Mouse (Mus musculus) 416B (cell line): ENCODE data around the gene F2r.

ENCODE experiments used
- DNase-seq: peaks from one replicate; pipeline ENCODE4 v3.0.0; 2011; ENCODE audit warnings: low read depth

F2r gene

DNA sequence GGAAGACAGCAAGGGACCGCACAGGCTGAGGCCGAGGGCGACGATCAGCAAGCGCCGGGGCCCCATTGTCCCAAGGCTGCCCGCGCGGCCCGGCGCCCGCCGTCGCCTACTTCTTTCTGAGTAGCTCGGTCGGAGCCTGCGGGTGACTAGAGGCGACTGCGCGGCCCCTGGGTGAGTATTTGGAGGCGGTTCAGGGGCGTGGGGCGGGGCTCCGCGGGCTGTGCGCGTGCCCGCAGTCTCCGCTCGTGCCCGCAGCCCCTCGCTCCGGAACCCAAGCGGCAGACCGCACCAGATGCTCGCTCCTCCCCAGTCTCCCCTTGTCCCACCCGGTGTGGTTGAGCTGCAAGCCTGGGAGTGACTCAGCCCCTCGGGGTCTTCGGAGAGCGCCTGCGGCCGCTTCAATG lies at the start of gene F2r:
Gene F2r, minus strand, starts transcription at position 179 of the 404 bp plus-strand sequence.
- DNase-seq = peak; percentile 96

DNA sequence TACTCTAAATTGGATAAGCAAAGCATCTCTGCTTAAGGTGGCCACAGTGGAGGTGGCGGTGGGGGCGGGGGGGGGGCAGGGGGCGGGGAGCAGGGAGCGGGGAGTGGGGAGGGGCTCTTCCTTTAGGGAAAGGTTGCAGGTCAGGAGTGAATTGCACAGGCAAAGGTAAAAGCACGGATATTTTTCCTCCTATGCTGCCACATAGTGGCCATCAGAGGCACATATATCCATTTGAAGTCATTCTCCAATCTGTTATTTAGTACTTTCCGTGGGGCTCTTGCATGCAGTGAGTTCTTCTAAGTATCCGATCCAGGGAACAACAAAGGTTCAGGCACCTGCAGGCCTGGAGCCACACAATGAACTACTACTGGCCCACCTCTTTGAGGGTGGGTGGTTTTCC lies 49.0 kb upstream of the F2r start:
- DNase-seq = peak; percentile 41

DNA sequence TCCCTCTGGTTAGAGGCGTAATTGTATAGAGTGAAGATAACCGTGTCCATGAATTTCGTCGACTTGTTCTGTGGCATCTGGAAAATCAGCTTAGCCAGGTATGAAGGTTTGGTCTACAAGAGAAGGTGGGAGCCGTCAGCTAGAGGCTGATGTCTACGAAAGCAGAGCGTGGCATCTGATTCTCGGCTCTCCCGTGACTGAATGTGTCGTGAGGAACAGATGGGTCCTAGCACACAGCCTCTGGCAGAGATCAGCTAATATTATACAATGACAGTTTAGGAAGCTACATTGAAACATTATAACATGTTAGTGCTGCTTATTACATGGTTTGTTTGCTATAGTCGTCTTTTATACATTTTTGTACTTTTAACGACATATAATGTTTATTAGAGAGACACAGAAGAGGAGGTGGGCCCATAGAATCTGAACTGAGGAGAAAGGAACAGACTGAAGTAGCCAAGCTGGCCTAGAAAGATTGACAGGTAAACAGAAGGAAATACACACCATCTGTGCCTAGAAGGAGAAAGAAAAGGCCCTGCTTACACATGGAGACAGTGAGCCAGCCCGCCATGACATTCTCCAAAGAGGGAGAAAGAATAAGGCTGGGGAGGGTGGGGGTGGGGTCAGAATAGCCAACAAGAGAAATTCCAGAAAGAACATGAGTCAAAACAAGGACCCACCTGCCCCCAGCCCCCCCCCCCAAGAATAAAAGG lies 47.5 kb upstream of the F2r start:
- DNase-seq = no peak

DNA sequence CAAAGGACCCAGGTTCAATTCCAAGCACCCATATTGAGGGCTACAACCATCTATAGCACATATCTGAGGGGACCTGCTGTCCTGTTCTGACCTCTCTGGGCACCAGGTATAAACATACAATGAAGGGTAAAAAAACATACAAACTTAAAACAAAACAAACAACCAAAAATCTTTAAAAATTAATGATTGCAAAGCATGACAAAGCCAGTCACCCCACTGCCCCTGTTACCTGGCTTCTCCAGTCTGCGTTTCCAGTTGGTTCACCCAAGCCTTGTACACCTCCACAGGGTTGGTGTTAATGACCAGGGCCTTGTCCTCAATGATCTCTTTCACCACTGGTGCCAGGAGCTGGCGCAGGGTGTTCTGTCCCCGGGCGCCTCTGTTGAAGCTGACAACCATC lies 45.5 kb upstream of the F2r start:
- no peak for DNase-seq

DNA sequence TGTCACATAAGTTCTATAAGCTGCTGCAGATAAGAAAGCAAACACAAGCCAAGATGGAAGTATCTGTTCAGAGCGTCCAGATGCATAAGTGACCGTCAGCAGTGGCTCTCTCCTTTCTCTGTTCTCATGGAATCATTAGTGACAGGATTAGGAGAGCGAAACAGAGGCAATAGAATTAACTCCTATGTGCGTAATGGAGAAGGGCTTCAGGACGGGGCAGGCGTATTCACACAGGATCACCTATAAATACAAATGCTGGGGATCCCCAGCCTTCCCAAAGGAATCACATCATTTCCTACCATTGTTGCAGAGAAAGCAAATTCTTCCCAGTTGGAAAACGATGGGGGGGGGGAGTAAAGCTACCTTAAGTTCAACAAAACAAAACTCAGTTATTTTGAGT lies 41.1 kb upstream of the F2r start:
- no peak for DNase-seq

DNA sequence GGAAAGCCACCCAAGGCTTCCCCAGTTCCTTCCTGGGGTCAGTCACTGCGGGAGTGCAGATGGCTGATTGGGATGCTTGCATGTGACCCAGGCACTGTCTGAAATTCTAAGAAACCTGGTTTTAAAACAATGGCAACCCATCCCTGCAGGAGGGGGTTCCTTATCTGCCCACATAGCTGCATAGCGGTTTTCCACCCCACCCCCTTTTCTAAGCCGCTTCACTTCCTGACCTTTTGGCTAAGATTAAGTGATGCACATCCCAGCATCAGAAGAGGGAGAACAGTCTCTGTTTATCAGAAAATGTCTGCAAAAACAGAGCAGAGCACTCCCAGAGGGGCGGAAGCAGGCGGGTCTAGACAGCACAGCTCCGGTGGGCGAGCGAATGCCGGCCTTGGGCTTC lies 38.9 kb upstream of the F2r start:
- peak; percentile 99 for DNase-seq

DNA sequence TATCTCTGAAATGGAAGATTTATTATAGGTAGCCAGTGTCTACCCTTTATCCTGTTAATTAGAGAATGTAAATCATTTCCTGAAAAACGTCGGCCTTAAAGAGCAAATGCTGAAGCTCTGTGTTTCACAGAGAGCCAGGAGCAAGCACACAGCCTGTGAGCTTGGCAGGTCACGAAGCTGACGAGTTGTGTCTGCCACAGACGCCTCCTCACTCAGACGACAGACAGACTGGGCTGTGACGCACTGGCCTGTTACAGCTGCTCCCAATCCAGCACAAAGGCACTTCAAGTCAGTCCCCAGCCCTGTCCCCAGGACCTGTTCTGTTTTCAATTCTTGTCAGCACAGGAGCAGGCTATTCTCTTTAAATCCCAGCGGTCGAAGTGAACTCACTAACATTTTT lies 37.0 kb upstream of the F2r start:
- DNase-seq = no peak

DNA sequence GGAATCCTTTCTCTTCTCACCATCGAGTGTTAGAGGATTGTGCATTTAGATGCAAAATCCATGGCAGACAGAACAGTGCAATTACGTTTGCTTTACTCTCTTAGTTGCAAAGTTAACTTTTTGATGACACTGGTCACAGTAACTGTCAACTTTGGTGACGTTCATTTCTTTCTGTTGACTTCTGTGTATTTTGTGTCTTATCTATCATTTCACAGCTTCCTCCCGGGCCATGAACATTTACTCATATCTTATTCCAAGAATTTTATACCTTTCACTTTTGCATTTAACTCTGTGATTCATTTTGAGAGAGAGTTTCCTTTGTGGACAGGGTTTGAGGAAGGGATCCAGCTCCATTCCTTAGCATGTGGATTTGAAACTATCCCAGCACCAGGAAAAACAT lies 35.4 kb upstream of the F2r start:
- DNase-seq = peak; percentile 60

DNA sequence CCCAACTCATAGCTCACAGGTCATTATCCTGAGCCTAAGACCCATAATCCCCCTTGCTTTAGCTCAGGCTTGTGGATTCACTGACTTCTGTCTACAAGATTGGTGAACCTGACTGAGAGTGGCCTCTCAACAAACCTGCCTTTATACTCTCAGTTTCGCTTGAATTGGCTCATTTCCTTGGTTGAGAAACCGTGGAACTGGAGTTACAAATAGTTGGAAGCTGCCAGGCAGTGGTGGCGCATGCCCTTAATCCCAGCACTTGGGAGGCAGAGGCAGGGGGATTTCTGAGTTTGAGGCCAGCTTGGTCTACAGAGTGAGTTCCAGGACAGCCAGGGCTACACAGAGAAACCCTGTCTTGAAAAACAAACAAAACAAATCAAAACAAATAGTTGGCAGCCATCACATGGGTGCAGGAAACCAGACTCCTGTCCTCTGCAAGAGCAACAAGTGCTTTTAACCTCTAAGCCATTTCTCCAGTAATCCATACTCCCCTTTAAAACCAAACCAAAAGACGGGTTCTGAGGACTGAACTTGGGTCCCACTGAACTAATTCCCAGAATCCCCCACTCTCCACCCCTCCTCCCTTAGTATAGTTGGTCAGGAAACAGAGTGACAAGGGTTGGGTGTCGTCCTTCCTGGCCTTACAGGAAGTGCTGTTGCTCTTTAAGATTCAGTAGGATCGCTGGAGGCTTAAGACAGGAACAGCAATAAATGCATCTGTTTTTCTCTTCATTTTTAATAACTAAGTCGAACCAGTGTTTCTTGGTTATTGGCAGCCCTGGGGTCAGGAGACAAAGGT lies 33.8 kb upstream of the F2r start:
- DNase-seq = no peak

DNA sequence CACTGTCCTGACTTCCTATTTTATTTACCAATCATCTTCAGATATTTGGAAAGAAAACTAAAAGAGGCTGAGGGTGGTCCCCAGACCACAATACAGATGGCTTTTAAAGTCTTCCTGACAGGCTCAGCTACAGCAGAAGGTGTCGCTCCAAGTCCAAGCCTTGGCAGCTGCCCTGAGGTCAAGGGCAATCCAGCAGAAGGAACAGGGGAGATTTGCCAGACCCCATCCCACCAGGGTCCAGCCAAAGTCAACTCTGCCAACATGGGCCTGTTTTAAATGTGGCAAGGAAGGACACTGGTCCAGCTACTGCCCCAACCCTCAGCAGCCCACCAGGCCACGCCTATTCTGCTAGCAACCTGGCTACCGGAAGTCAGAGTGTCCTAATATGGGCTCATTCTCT lies 31.7 kb upstream of the F2r start:
- no peak for DNase-seq

DNA sequence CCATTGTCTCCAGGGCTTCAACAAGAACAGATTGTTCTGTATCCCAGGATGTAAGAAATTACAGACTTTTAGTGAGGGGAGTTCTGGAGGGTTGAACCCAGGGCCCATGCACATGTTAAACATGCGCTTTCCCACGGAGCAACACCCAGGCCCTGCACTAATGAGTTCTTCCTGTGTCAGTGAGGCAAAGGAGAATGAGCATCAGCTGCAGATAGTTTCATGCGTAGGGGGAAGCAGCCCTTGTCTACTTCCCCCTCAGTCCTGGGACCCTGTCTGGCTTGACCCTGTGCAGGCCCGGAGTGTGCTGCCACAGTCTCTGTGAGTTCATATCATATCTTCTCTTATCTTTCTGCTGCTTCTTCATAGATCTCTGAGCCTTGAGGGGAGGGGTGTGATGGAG lies 29.0 kb upstream of the F2r start:
- DNase-seq = no peak

DNA sequence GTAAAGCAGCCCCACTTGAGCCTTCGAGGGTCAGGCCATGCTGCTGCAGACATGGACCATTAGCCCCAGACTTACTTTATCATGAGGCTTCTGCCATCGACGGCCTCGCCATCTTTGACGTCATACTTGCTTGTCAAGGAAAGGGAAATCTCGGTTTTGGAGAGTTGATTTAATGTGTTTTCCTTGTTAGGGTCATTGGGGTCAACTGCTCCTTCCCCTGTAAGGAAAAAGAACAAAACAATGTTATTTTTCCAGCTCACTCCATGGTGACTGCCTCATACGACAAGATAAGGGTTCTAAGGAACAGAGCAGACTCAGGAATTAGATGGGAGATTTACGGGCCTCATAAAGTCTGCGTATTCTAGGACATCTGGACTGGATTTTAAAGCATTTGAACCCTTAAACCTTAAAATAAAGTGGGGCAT lies 28.4 kb upstream of the F2r start:
- no peak for DNase-seq

DNA sequence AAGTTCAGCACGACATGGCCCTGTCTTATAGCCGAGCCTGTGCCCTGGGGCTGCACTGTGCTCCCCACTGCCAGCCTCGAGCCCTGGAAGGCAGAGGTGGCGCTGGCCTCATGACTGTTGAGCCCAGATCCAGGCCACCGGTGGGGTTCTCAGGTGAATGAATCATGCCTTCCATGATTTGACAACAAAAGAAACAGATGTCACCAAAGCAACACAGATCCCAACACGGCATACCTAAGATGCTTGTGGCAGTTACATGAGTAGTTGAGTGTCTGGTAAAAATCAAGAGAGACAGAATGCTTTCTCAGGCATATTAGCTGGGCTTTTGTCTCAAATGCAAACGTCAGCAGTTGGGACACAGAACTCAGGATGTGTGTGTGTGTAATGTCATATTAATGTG lies 25.5 kb upstream of the F2r start:
- no peak for DNase-seq

DNA sequence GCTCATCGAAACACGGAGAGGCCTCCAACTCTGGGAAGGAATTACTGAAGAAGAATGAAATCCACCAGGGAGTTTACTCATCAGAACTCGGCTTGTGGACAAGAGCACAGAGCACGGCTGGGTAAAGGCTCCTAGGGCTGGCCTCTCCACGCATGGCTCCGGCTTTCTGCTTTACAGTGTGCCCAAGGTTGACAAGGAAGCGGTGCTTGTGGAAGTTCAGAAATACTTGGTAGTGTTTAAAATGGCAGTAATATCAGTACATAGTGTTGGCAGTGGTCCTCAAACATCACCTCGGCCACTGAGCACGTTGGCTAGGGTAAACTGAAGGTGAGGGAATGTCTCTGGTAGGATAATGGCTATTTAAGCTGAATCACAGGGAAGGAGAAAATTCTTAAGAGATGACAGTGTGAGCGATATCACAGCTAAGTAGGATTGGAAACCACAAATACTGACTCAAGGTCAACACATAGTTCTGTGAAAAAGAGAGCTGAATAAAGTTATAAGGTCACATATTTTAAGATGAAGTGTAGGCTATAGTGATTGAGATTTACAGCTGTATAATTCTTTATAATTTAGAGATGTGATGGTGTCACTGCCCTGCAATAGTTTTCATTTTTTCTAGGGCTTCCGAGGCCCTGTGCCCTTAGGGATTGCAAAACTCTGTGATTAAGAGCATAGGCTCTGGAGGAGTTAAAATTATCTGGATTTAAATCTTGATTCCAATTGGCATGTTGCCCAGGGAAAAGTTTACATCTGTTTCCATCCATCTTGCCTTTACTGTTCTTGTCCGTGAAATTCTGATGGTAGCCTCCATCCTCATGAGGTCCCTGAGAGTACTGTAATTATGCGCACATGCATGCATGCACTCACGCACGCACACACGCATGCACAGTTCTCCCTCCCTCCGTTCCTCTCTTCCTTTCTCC lies 23.0 kb upstream of the F2r start:
- DNase-seq = peak; percentile 36

DNA sequence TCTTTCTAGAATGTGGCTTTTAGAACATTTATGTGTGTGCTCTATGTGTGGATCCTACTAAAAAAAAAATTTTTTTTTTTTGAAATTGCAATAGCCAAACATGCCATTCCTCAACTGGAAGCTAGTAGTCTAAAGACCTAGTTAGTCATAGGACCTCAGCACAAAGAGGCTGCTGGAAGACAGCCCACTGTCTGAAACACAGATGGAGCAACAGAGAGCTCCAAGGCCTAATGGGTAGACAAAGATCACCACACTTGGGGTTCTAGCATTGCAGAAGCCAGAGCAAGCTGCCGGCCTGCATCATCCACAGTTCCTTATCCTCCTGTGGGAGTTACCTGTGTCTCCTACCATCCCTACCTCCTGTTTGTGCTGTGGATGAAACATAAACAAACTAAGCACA lies 22.1 kb upstream of the F2r start:
- no peak for DNase-seq

DNA sequence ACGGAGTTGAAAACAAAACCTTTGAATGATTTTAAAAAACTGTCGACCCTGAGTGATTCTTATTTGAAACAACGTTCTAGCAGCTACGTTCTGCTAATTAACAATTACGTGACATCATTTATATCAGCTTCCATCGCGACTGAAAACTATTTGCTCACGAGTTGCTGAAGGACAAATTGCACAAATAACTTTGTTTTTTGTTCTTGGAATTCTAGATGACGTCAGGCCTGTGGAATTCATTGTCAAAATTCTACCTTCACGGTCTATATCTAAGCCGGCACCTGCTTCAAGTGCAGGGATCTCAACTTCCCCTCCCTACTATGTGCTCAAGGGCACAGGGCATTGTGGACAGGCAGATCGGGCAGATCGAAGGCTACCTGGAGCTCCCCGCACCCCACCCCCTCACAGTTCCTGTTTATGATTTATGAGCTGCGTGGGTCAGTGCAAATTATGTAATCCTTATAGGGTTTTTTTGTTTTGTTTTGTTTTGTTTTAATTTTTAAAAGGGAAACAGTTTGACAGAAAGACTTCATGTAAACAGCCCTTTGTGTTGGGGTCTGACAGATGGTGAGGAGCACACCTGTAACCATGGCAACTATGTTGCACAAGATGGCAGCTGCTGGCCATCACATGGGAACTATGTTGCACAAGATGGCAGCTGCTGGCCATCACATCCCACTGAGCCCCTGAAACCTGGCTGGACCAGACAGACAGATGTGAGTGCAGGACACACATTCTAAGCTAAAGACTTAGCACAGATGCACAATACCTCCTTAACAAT lies 21.2 kb upstream of the F2r start:
- no peak for DNase-seq

DNA sequence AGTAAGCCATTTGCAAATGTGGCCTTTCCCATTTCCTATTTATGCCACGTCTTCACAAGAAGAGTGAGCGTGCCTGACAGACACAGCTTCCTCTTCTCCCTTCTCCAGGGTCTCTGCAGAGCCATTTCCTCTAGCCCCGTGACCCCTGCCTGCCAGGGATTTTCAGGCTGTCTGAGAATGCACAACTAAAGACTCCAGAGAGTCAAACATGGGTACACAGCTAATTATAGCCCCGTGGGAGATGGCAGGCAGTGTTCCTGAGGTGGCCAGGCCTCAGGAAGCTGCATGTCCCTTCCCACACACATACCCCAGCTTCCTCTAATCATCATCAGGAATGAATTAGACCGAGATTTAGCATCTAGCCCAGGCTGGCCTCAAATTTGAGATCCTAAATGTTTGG lies 20.6 kb upstream of the F2r start:
- DNase-seq = no peak

DNA sequence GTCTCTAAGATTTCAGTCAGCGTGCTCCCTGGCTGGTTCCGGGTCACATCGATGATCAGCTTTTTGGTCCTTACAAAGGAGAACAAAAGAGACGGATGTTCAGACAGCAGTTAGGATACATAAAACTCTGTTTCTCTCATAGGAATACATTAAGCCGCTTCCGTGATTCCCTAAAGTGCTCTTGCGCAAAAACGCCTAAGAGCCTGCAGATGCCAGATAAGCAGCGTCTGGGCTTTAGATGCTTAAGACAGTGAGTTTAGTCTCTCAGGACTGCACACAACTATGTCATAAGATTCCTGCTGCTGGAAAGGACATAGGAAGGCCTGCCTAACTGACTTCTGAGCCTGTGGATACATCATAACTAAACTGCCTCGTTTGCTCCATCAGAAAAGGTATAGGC lies 19.4 kb upstream of the F2r start:
- DNase-seq = no peak

DNA sequence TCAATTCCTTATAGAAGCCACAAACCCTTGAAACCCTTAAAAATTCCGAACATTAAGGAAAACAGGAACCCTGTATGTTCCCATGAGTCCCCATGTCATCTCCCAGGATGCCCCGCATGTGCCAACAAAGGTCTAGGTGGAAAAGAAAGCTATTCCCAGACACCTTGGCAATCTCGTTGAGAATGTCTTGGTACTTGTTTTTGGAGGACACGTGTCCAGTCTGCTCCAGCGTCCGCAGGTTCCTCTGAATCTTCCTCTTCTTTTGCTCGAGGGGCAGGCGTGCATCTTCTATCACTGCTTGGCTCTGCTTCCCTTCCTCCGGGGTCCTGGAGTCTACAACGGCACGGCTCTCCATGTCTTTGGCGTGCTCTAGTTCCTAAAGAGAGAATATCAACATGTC lies 17.0 kb upstream of the F2r start:
- DNase-seq = no peak

DNA sequence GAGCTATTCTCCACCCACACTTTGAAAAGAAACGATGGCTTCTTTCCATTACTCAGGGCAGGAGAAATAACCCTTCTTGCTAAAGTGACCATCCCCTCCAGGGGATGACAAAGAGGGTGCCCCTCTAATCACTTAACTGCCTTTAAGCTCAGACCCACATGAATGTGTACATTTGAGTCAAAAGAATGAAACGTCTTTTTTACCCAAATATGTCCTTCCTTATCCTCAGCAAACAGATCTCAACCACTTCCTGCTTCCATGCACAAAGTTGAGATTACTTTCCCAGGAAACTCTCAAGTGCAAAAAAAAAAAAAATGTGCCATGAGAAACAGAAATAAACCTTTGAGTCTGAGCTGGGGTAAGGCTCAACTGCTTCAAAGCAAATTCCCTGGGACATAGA lies 16.2 kb upstream of the F2r start:
- DNase-seq = peak; percentile 85

DNA sequence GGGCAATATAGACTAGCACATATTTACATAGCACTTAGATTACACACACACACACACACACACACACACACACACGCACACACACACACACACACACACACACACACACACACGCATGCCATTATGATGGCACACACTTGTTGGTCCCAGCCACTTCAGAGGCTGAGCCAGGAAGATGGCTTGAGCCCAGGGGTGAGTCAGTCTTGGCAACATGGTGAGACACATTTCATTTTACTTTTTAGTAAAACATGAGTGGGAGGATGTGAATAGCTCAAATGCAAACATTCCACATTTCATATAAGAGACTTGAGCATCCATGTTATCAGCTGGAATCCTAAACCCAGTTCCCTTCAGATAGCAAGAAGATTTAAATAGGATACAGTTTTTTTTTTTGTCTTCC lies 15.1 kb upstream of the F2r start:
- no peak for DNase-seq

DNA sequence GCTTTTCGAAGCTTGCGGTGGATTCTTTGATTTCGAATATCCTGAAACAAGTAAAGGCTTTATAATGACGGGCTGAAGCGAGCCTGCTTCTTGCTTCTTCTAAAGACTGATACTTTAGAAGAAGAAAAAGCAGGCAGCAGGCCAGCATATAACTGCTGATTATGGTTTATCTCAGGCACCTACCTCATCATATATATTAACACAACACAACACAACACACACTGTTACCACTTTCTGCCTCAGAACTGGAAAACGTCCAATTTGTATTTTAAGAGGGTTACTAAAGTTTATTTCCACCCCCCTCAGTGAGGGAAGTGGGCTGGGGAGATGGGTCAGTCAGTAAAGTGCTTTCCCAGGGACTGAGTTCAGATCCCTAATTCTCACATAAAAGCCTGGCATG lies 13.9 kb upstream of the F2r start:
- DNase-seq = no peak
